Mouse (Mus musculus) lung, embryonic 14.5 days (tissue): ENCODE data around the gene Scd2. TPM values are rescaled to one million over a fixed set of nuclear protein-coding genes. Genes with fewer than 3 reads are reported as not detected.

ENCODE experiments used
- ATAC-seq: fragments of 200-750 bp; cut with Nextera tagmentation; 2 replicates; pipeline ENCODE4 v1.8.0; 2017; ENCODE audit warnings: mild to moderate bottlenecking, moderate TSS enrichment, moderate library complexity; ENCODE audit not compliant: insufficient read depth
- DNase-seq: peaks from one replicate; pipeline ENCODE4 v3.0.0-alpha.2; 2015
- H3K27ac ChIP-seq: fragments of 300-500 bp; sonication (generic); 2 replicates; pipeline ENCODE4 v1.5.1; 2014; ENCODE audit warnings: low read depth, mild to moderate bottlenecking, moderate library complexity
- H3K27me3 ChIP-seq: fragments of 300-500 bp; sonication (generic); 2 replicates; pipeline ENCODE4 v1.6.1; 2014; ENCODE audit warnings: low read length, control low read depth; ENCODE audit not compliant: insufficient read depth
- H3K36me3 ChIP-seq: fragments of 300-500 bp; sonication (generic); 2 replicates; pipeline ENCODE4 v1.6.1; 2014; ENCODE audit warnings: control low read depth; ENCODE audit not compliant: insufficient read depth
- H3K4me1 ChIP-seq: fragments of 300-500 bp; sonication (generic); 2 replicates; pipeline ENCODE4 v1.6.1; 2014; ENCODE audit warnings: antibody characterized with exemption, control low read depth; ENCODE audit not compliant: insufficient read depth
- H3K4me2 ChIP-seq: fragments of 300-500 bp; sonication (generic); 2 replicates; pipeline ENCODE4 v1.6.1; 2014; ENCODE audit warnings: mild to moderate bottlenecking
- H3K4me3 ChIP-seq: fragments of 300-500 bp; sonication (generic); 2 replicates; pipeline ENCODE4 v1.5.1; 2014; ENCODE audit warnings: low read depth, low read length
- H3K9ac ChIP-seq: fragments of 300-500 bp; sonication (generic); 2 replicates; pipeline ENCODE4 v1.6.1; 2014
- H3K9me3 ChIP-seq: fragments of 300-500 bp; sonication (generic); 2 replicates; pipeline ENCODE4 v1.6.1; 2016; ENCODE audit warnings: low read depth, low read length, control low read depth
- CTCF ChIP-seq: IDR thresholded peaks from 2 replicates; pipeline ENCODE4 v1.5.1; 2016; ENCODE audit warnings: antibody characterized with exemption, low read depth
- WGBS: fragments of 180-500 bp; shearing (Covaris S2); extraction: QIAGEN DNeasy Blood & Tissue Kit; methylation state at CpG from one replicate; pipeline ENCODE4 v1.1.7; 2014; 5-methylcytosine and 5-hydroxymethylcytosine counted together
- polyA plus RNA-seq: library from polyadenylated mRNA; unstranded; fragments of >200 nt; fragmentation: Nextera tagmentation; extraction: Ambion mirVana; gene quantifications from 2 replicates; pipeline ENCODE4 v1.2.1, GENCODE M21; 2014

Scd2 gene
- polyA plus RNA-seq, 1 experiment from 2014 or later: 248 TPM

- no peaks in the 10 kb centered on the region for H3K36me3 ChIP-seq
- ATAC-seq: peak; percentile 90
- H3K27me3 ChIP-seq: no peaks in the 10 kb centered on the region
- H3K27ac ChIP-seq: peak overlapping the region; percentile 44; the same call in 1 of the 2 replicates
- 2% methylated on average over 18 of the region's 18 CpGs for WGBS
- H3K9me3 ChIP-seq: no peaks in the 10 kb centered on the region
- peak overlapping the region; percentile 48 for H3K9ac ChIP-seq
- peak overlapping the region; percentile 85 for H3K4me2 ChIP-seq
- no peak for TF ChIP-seq CTCF
- H3K4me3 ChIP-seq: peak overlapping the region; percentile 51
- H3K4me1 ChIP-seq: 0 out of 2 replicates have a peak, but pooled peaks cover 3% of the 10 kb centered on the region
- DNase-seq: peak; percentile 81
Measured at GRCm38 (mm10) chr19:44314327-44314759, 20.9 kb downstream of the Scd2 start.

- Histone ChIP-seq H3K4me3 (peak overlapping the region; percentile 51), H3K4me1 (0 out of 2 replicates have a peak, but pooled peaks cover 3% of the 10 kb centered on the region), H3K27me3 (no peaks in the 10 kb centered on the region), H3K9me3 (no peaks in the 10 kb centered on the region), H3K36me3 (no peaks in the 10 kb centered on the region), H3K27ac (peak overlapping the region; percentile 44), H3K4me2 (peak overlapping the region; percentile 85), H3K9ac (peak overlapping the region; percentile 48)
- peak; percentile 78 for ATAC-seq
- WGBS: under 1% methylated on average over 11 of the region's 11 CpGs
- no peak for TF ChIP-seq CTCF
- peak; percentile 63 for DNase-seq
Measured at GRCm38 (mm10) chr19:44314871-44315414, 21.5 kb downstream of the Scd2 start.

GRCm38 (mm10) chr19:44316752-44317315, 23.4 kb downstream of the Scd2 start:
- Histone ChIP-seq H3K4me2 (no peak overlapping the region), H3K4me3 (no peak overlapping the region), H3K9ac (no peak overlapping the region), H3K4me1 (no peaks in the 10 kb centered on the region), H3K27me3 (no peaks in the 10 kb centered on the region), H3K36me3 (no peaks in the 10 kb centered on the region), H3K27ac (no peak overlapping the region), H3K9me3 (no peaks in the 10 kb centered on the region)
- no peak for TF ChIP-seq CTCF
- ATAC-seq (no peak), DNase-seq (no peak)
- 44% methylated on average over 5 of the region's 5 CpGs for WGBS

DNA sequence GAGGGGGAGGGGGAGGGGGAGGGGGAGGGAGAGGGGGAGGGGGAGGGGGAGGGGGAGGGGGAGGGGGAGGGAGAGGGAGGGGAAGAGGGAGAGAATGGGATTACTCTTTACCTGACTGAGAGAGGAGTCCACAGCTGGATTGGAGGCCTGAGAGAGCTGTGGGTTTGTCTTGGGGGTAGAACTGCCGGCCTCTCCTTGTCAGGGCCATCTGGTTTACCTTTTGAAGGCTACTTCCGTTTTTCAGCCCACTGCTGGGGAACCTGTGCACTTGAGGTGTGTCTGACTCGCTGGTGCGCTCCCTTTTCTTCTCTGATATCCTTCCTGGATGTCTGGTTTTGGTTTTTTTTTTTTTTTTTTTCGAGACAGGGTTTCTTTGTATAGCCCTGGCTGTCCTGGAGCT, 23.9 kb downstream of the Scd2 start:
- no peak for DNase-seq
- ATAC-seq: no peak
- no peak overlapping the region for H3K4me2 ChIP-seq

GRCm38 (mm10) chr19:44318545-44318944, 25.1 kb downstream of the Scd2 start:
- no peak for DNase-seq
- no peak overlapping the region for H3K27ac ChIP-seq

More for the DNA sequence above, 23.9 kb downstream of the Scd2 start:
- 76% methylated on average over 5 of the region's 5 CpGs for WGBS
- Histone ChIP-seq H3K4me3 (no peak overlapping the region), H3K27ac (no peak overlapping the region), H3K36me3 (no peaks in the 10 kb centered on the region), H3K4me1 (no peaks in the 10 kb centered on the region), H3K27me3 (no peaks in the 10 kb centered on the region), H3K9me3 (no peaks in the 10 kb centered on the region), H3K9ac (no peak overlapping the region)
- TF ChIP-seq CTCF: no peak

DNA sequence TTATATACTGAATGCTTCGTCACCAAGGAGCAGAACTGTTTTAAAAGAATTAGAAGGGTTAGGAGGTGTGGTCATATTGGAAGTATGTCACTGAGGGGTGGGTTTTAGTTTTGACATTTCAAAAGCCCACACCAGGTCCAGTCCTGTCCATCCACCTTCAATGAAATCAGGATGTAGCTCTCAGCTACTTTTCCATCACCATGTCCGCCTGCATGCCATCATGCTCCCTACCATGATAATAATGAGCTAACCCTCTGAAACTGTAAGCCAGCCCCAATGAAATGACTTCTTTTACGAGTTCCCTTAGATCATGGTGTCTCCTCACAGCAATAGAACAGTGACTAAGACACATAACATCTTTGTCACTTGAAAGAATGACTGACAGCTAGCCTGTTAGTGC, 26.8 kb downstream of the Scd2 start:
- Histone ChIP-seq H3K27me3 (no peaks in the 10 kb centered on the region), H3K9me3 (no peaks in the 10 kb centered on the region), H3K4me1 (no peaks in the 10 kb centered on the region), H3K4me2 (no peak overlapping the region), H3K36me3 (no peaks in the 10 kb centered on the region), H3K27ac (no peak overlapping the region), H3K4me3 (no peak overlapping the region), H3K9ac (no peak overlapping the region)
- DNase-seq (no peak), ATAC-seq (no peak)
- 87% methylated on average over 3 of the region's 3 CpGs for whole genome bisulfite sequencing
- TF ChIP-seq CTCF: no peak

More at GRCm38 (mm10) chr19:44318545-44318944, 25.1 kb downstream of the Scd2 start:
- H3K4me3 ChIP-seq: no peak overlapping the region
- H3K9me3 ChIP-seq: no peaks in the 10 kb centered on the region
- no peaks in the 10 kb centered on the region for H3K36me3 ChIP-seq
- no peak for ATAC-seq
- peak; percentile 17; the same call in 1 of the 2 replicates for TF ChIP-seq CTCF
- no peaks in the 10 kb centered on the region for H3K4me1 ChIP-seq
- no peak overlapping the region for H3K9ac ChIP-seq
- no peak overlapping the region for H3K4me2 ChIP-seq
- H3K27me3 ChIP-seq: no peaks in the 10 kb centered on the region

GRCm38 (mm10) chr19:44321201-44321600, 27.7 kb downstream of the Scd2 start:
- DNase-seq (no peak), ATAC-seq (no peak)
- Histone ChIP-seq H3K36me3 (no peaks in the 10 kb centered on the region), H3K4me1 (no peaks in the 10 kb centered on the region), H3K27me3 (no peaks in the 10 kb centered on the region), H3K4me3 (no peak overlapping the region), H3K9me3 (no peaks in the 10 kb centered on the region), H3K9ac (no peak overlapping the region), H3K27ac (no peak overlapping the region), H3K4me2 (no peak overlapping the region)
- TF ChIP-seq CTCF: no peak
- 64% methylated on average over 4 of the region's 4 CpGs for WGBS
